Mouse (Mus musculus): ENCODE results near the gene Cep57l1. TPM values are rescaled to one million over a fixed set of nuclear protein-coding genes. Genes with fewer than 3 reads are reported as not detected.

Gene Cep57l1
- total and polyA plus RNA-seq, 3 experiments, result 16.7 to 19.2 TPM; not detected in 1

DNA sequence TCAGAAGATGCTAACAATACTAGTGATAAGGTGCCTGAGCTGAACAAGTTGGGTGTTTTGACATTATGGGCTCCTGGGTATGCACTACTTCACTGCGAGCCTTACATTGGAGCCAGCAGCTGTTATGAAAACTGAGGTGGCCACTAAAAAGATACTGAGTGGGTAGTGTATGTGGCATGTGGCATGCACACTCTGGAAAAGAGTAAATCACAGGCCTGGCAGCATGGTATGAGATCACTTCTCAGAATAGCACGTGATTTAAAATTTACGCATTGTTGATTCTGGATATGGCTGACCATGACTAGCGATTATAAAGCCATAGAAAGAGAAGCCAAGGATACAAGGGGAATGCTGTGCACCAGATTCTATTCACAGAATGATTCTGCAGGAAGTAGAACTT is 20.8 kb upstream of the Cep57l1 start:
- no peaks in the 10 kb centered on the region for H3K79me2 ChIP-seq (ENCODE audit: control insufficient read depth, insufficient read depth, low read length, poor library complexity)
- H3K36me3 ChIP-seq (ENCODE audit: control insufficient read depth in 1 of 2, insufficient read depth in 2 of 2, low read length in 2 of 2), result peaks cover 0 to 22% of the 10 kb centered on the region in 2 experiments; a peak in 2 of 4 replicates
- H3K9ac ChIP-seq (ENCODE audit: control insufficient read depth, low read depth, low read length, poor library complexity, severe bottlenecking), result no peak overlapping the region
- H3K4me1 ChIP-seq (ENCODE audit: control insufficient read depth in 1 of 2, insufficient read depth in 2 of 2, low read length in 2 of 2), result peaks cover 8 to 23% of the 10 kb centered on the region in 2 experiments
- no peak for DNase-seq (ENCODE audit: low read depth, low spot score)
- no peak overlapping the region for H3K4me3 ChIP-seq (ENCODE audit: control insufficient read depth in 1 of 2, insufficient read depth in 1 of 2, low read depth in 2 of 2, low read length in 2 of 2)
- H3K9me3 ChIP-seq (replicated peaks; ENCODE audit: insufficient read depth, low read length), result no peaks in the 10 kb centered on the region
- H3K27me3 ChIP-seq (ENCODE audit: control insufficient read depth in 1 of 2, insufficient read depth in 2 of 2, low read length in 2 of 2), result no peaks in the 10 kb centered on the region
- H3K27ac ChIP-seq (ENCODE audit: control insufficient read depth, low read depth, low read length), result no peak overlapping the region
- no peak for TF ChIP-seq MAX (IDR thresholded peaks at IDR 0.05; ENCODE audit: low read length)
- TF ChIP-seq MAFK (IDR thresholded peaks at IDR 0.05; ENCODE audit: borderline replicate concordance, low read depth, low read length), result no peak
- no peak for TF ChIP-seq TBP (IDR thresholded peaks at IDR 0.05; ENCODE audit: low read depth, low read length)
- TF ChIP-seq POLR2AphosphoS5 (IDR thresholded peaks at IDR 0.05; ENCODE audit: borderline replicate concordance, low read depth, low read length), result no peak
- no peak for TF ChIP-seq MAZ (IDR thresholded peaks at IDR 0.05; ENCODE audit: low read depth, low read length)
- no peak for TF ChIP-seq NRF1 (IDR thresholded peaks at IDR 0.05; ENCODE audit: insufficient read depth, low read depth, low read length, poor library complexity, severe bottlenecking)
- TF ChIP-seq USF2 (IDR thresholded peaks at IDR 0.05; ENCODE audit: borderline replicate concordance in 1 of 2, insufficient read depth in 1 of 2, low read depth in 1 of 2, low read length in 2 of 2), result no peak
- no peak for TF ChIP-seq CHD1 (IDR thresholded peaks at IDR 0.05; ENCODE audit: low read depth, low read length)
- no peak for TF ChIP-seq ZNF384 (IDR thresholded peaks at IDR 0.05; ENCODE audit: low read depth, low read length)
- no peak for TF ChIP-seq UBTF (IDR thresholded peaks at IDR 0.05; ENCODE audit: borderline replicate concordance, insufficient read depth, low read depth, low read length)
- no peak for TF ChIP-seq SMC3 (IDR thresholded peaks at IDR 0.05; ENCODE audit: low read depth, low read length)
- TF ChIP-seq RAD21 (IDR thresholded peaks at IDR 0.05; ENCODE audit: low read depth, low read length), result no peak
- no peak for TF ChIP-seq EP300 (IDR thresholded peaks at IDR 0.05; ENCODE audit: low read depth in 1 of 2, low read length in 2 of 2)
- TF ChIP-seq HCFC1 (IDR thresholded peaks at IDR 0.05; ENCODE audit: low read depth, low read length), result no peak
- no peak for TF ChIP-seq ZC3H11A (IDR thresholded peaks at IDR 0.05; ENCODE audit: low read depth, low read length)
- TF ChIP-seq TAL1 (IDR thresholded peaks at IDR 0.05; ENCODE audit: low read length), result no peak

DNA sequence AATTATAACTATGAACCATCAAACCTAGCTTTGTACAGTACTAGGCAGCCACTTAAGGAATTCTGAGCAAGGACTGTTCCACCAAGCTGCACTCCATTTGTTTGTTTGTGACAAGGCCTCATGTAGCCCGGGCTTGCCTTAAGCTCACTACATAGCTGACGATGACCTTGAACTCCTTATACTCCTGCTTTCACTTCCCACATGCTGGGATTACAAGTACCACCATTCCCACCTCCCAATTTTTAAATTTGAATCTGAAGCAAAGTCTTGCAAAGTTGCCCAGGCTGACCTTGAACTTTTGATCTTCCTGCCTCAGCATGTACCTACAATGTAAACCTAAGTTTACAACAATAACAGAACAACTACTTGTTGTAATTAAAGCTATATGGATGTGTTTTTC is 20.3 kb upstream of the Cep57l1 start:
- Histone ChIP-seq H3K36me3 (ENCODE audit: control insufficient read depth in 1 of 2, insufficient read depth in 2 of 2, low read length in 2 of 2) (peaks cover 0 to 22% of the 10 kb centered on the region in 2 experiments; a peak in 2 of 4 replicates), H3K27me3 (ENCODE audit: control insufficient read depth in 1 of 2, insufficient read depth in 2 of 2, low read length in 2 of 2) (no peaks in the 10 kb centered on the region), H3K4me3 (ENCODE audit: control insufficient read depth in 1 of 2, insufficient read depth in 1 of 2, low read depth in 2 of 2, low read length in 2 of 2) (no peak overlapping the region), H3K9me3 (replicated peaks; ENCODE audit: insufficient read depth, low read length) (no peaks in the 10 kb centered on the region), H3K27ac (ENCODE audit: control insufficient read depth, low read depth, low read length) (no peak overlapping the region), H3K79me2 (ENCODE audit: control insufficient read depth, insufficient read depth, low read length, poor library complexity) (peaks cover 2% of the 10 kb centered on the region; the same call in 1 of the 2 replicates), H3K4me1 (ENCODE audit: control insufficient read depth in 1 of 2, insufficient read depth in 2 of 2, low read length in 2 of 2) (peaks cover 8 to 23% of the 10 kb centered on the region in 2 experiments), H3K9ac (ENCODE audit: control insufficient read depth, low read depth, low read length, poor library complexity, severe bottlenecking) (no peak overlapping the region)
- DNase-seq (ENCODE audit: low read depth, low spot score), result no peak
- TF ChIP-seq MAX (IDR thresholded peaks at IDR 0.05; ENCODE audit: low read length) (no peak), BHLHE40 (IDR thresholded peaks at IDR 0.05; ENCODE audit: borderline replicate concordance, low read depth, low read length) (no peak), SIN3A (IDR thresholded peaks at IDR 0.05; ENCODE audit: low read length) (no peak), MXI1 (IDR thresholded peaks at IDR 0.05; ENCODE audit: low read depth, low read length) (no peak), NRF1 (IDR thresholded peaks at IDR 0.05; ENCODE audit: insufficient read depth, low read depth, low read length, poor library complexity, severe bottlenecking) (no peak), CHD2 (IDR thresholded peaks at IDR 0.05; ENCODE audit: low read length) (no peak), CHD1 (IDR thresholded peaks at IDR 0.05; ENCODE audit: low read depth, low read length) (no peak), ZNF384 (IDR thresholded peaks at IDR 0.05; ENCODE audit: low read depth, low read length) (no peak), TCF12 (IDR thresholded peaks at IDR 0.05; ENCODE audit: low read depth, low read length) (no peak), HCFC1 (IDR thresholded peaks at IDR 0.05; ENCODE audit: low read depth, low read length) (no peak)
